Mouse (Mus musculus): ENCODE results near the gene 1700018G05Rik. TPM values are rescaled to one million over a fixed set of nuclear protein-coding genes. Genes with fewer than 3 reads are reported as not detected.

1700018G05Rik gene
- polyA plus RNA-seq, 1 experiment from 2014 or later: not detected

Other genes with a start within 250 kb of the 1700018G05Rik start
- not detected in 2 replicates for gene Gm3880, start 241.4 kb upstream of the 1700018G05Rik start, polyA plus RNA-seq (2015; fragmentation: Nextera tagmentation; extraction: Ambion mirVana)
- not detected in 2 replicates for gene Gm9112, start 220.7 kb upstream of the 1700018G05Rik start, polyA plus RNA-seq (2015; fragmentation: Nextera tagmentation; extraction: Ambion mirVana)
- gene Dmrtc1b, start 220.5 kb upstream of the 1700018G05Rik start, polyA plus RNA-seq (2015; fragmentation: Nextera tagmentation; extraction: Ambion mirVana): not detected in 2 replicates
- not detected in 2 replicates for gene Dmrtc1c1, start 125.4 kb upstream of the 1700018G05Rik start, polyA plus RNA-seq (2015; fragmentation: Nextera tagmentation; extraction: Ambion mirVana)
- not detected in 2 replicates for gene Dmrtc1c2, start 73.8 kb upstream of the 1700018G05Rik start, polyA plus RNA-seq (2015; fragmentation: Nextera tagmentation; extraction: Ambion mirVana)
- gene 1700031F05Rik, start 60.4 kb upstream of the 1700018G05Rik start, polyA plus RNA-seq (2015; fragmentation: Nextera tagmentation; extraction: Ambion mirVana): not detected in 2 replicates
- gene Dmrtc1a, start 19.7 kb upstream of the 1700018G05Rik start, polyA plus RNA-seq (2015; fragmentation: Nextera tagmentation; extraction: Ambion mirVana): 0.27 and 0.43 TPM in 2 replicates
- gene 1700011M02Rik, start 19.5 kb upstream of the 1700018G05Rik start, polyA plus RNA-seq (2015; fragmentation: Nextera tagmentation; extraction: Ambion mirVana): not detected in 2 replicates

Measured in heart, embryonic 13.5 days (tissue).